Mouse (Mus musculus) ovary, postnatal 36 days (tissue): ENCODE results near the gene Kcns3.
"Not testable (repeated sequence)": the region's sequence is repeated elsewhere in the genome, so short reads cannot be mapped to it uniquely, and the experiment has no call there.

Experiments
- DNase-seq: peaks from one replicate; pipeline ENCODE4 v3.0.0; 2022; ENCODE audit warnings: low spot score, mixed read lengths

Kcns3 gene

DNA sequence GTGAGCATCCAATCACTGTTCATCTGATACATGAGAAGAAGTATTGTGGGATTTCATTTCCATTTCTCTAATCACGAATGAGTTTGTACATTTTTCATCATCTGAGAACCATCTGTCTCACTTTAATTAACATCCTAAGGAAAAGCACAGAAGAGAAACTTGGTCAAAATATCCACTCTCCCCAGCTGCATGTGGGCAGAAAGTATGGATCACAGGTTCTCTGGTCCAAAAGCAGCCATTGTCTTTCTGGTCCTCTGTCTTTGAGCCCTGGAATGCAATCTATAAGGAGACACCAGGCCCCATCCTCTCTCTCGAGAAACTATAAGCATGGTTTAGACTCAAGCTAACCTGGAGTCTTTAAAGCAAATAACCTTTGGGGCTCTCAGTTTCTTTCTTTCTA is 79.8 kb downstream of the Kcns3 start:
- DNase-seq = no peak

DNA sequence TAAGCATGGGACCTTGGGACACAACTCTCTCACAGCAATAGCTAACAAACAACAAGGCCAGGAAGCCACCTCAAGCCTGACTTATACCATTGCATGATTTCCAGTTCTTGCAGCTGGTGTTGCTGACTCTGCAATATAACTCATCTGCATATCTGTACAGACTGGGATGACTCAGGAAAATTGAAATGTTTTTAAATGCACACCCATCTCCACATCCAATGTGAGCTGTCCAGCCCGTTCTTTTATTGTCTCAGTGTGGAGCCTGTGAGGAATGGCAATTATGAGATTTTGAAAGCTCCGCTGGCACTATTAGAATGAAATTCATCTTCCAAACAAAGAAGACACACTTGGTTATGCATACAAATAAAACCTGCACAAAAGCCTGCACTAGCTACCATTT is 84.0 kb downstream of the Kcns3 start:
- no peak for DNase-seq

DNA sequence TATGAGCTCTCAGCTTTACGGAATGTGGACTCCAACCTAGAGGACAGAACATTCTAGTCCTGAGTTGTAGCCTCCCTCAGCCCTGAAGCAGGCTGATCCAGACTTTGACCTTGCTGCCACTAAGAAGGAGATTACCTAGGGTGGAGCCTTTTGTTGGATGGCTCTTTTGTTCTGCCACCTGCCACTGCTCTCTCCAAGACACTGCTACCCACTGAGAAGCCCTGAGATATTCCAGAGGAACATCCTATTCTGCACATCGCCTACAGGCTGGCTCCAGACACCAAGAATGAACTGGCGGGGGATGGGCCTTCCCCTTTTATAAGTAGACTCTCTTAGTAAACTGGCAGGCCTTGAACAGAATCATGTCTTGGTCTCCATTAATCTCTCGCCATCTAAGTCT is 98.2 kb downstream of the Kcns3 start:
- not testable (repeated sequence) for DNase-seq

- DNase-seq = no peak
These were observed 109.0 kb downstream of the Kcns3 start for GRCm38 (mm10) chr12:11041821-11042220.
